Comparison of ENCODE assay signal across 8 mouse cellular contexts in the genomic region with DNA sequence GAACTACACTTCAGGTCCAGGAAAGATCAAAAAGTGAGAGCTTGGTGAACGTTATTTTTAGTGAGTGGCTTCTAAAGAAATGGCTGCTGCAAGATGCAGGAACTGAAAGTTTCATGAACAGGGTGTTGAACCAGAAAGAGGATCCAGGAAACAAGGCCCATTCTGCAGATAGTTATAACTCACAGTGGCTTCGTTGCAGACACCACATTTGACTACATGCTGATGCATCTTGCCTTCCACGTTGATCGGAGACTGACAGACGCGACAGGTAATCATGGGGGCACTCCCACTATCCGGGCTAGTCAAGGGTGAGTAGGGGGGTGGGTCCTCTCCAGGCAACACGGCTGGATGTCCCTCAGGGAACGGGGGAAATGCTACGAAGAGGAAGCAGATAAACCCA. TPM values are rescaled to one million over a fixed set of nuclear protein-coding genes. Genes with fewer than 3 reads are reported as not detected.
A peak's percentile ranks its signal among the peaks of the same experiment; 100 is the strongest.
DNase-seq lines count a peak whose midpoint lies in the region; ATAC-seq and TF ChIP-seq lines count a peak whose summit lies in the region.

No protein-coding gene starts in this region.

- DNase-seq in heart, postnatal 4 days = no peak
- peak; percentile 21 for DNase-seq in hindbrain, embryonic 11.5 days (ENCODE audit: low spot score)
- no peak for DNase-seq in frontal cortex, postnatal 10 days (ENCODE audit: low spot score in 2 of 2)
- no peak for DNase-seq in left cerebral cortex, adult 11 months (ENCODE audit: low spot score)
- DNase-seq in adrenal gland, postnatal 4 days (ENCODE audit: low spot score in 2 of 2) = no peak

- H3K27me3 ChIP-seq in heart, embryonic 12.5 days (replicated peaks) = no peaks in the 10 kb centered on the region
- H3K27me3 ChIP-seq in hindbrain, embryonic 11.5 days (ENCODE audit: control insufficient read depth, insufficient read depth, low read length) = no peaks in the 10 kb centered on the region

- H3K9ac ChIP-seq in heart, embryonic 12.5 days = peak overlapping the region; percentile 97
- H3K9ac ChIP-seq in hindbrain, embryonic 11.5 days (ENCODE audit: low read depth, low read length) = peak overlapping the region; percentile 97

- H3K4me1 ChIP-seq in heart, embryonic 12.5 days (replicated peaks) = peaks cover 22% of the 10 kb centered on the region
- H3K4me1 ChIP-seq in bone marrow, adult 2 months (ENCODE audit: control insufficient read depth, insufficient read depth, low read length) = peaks cover 1% of the 10 kb centered on the region
- H3K4me1 ChIP-seq in hindbrain, embryonic 11.5 days (replicated peaks; ENCODE audit: control insufficient read depth, insufficient read depth, low read length) = no peaks in the 10 kb centered on the region; the same call in 1 of the 2 replicates

- peak overlapping the region; percentile 79 for H3K27ac ChIP-seq in heart, embryonic 12.5 days (ENCODE audit: poor library complexity, severe bottlenecking)
- H3K27ac ChIP-seq in bone marrow, adult 2 months (ENCODE audit: control insufficient read depth, insufficient read depth, low read depth, low read length, poor library complexity) = peak overlapping the region; percentile 95
- H3K27ac ChIP-seq in hindbrain, embryonic 11.5 days (ENCODE audit: low read depth, low read length) = no peak overlapping the region
- peak overlapping the region; percentile 90 for H3K27ac ChIP-seq in macrophage

- peaks cover 37% of the 10 kb centered on the region for H3K36me3 ChIP-seq in heart, embryonic 12.5 days
- H3K36me3 ChIP-seq in hindbrain, embryonic 11.5 days (ENCODE audit: control insufficient read depth, insufficient read depth, low read length) = peaks cover 6% of the 10 kb centered on the region; the same call in 1 of the 2 replicates
- H3K36me3 ChIP-seq in macrophage (ENCODE audit: inconsistent target) = peaks cover 33% of the 10 kb centered on the region

- no peaks in the 10 kb centered on the region for H3K9me3 ChIP-seq in heart, embryonic 12.5 days (replicated peaks)
- H3K9me3 ChIP-seq in hindbrain, embryonic 11.5 days (ENCODE audit: control insufficient read depth, low read length) = no peaks in the 10 kb centered on the region

- no peak for TF ChIP-seq CTCF in bone marrow, adult 2 months (IDR thresholded peaks at IDR 0.05; ENCODE audit: control insufficient read depth, insufficient read depth, low read length)

- H3K4me3 ChIP-seq in heart, embryonic 12.5 days = peak overlapping the region; percentile 88
- H3K4me3 ChIP-seq in bone marrow, adult 2 months (replicated peaks; ENCODE audit: control insufficient read depth, low read depth, low read length) = peak overlapping the region; percentile 76
- H3K4me3 ChIP-seq in hindbrain, embryonic 11.5 days (ENCODE audit: low read depth, low read length) = peak overlapping the region; percentile 97
- peak overlapping the region; percentile 88 for H3K4me3 ChIP-seq in macrophage (ENCODE audit: inconsistent target)

- ATAC-seq in heart, embryonic 12.5 days (ENCODE audit: insufficient number of reproducible peaks, low FRiP score) = no peak
- ATAC-seq in hindbrain, embryonic 11.5 days (ENCODE audit: low FRiP score) = no peak

- peaks cover 55% of the 10 kb centered on the region for H3K79me2 ChIP-seq in macrophage (ENCODE audit: inconsistent target)

- TF ChIP-seq POLR2A in bone marrow, adult 2 months (IDR thresholded peaks at IDR 0.05; ENCODE audit: borderline replicate concordance, control insufficient read depth, low read depth, low read length) = no peak

- WGBS in heart, embryonic 12.5 days = 13% methylated on average over 10 of the region's 10 CpGs
- 6% methylated on average over 10 of the region's 10 CpGs for WGBS in bone marrow, adult 2 months
- WGBS in hindbrain, embryonic 11.5 days = 20% methylated on average over 10 of the region's 10 CpGs
- 4% methylated on average over 10 of the region's 10 CpGs for WGBS in macrophage (ENCODE audit: missing documents)

- peak overlapping the region; percentile 96 for H3K4me2 ChIP-seq in heart, embryonic 12.5 days
- peak overlapping the region; percentile 84 for H3K4me2 ChIP-seq in hindbrain, embryonic 11.5 days (replicated peaks; ENCODE audit: low read depth, low read length)

RNA-seq across cellular contexts. Expression of gene Pip4p1, which starts 0.7 kb away (rescaled TPM):
- 33.6 and 37.3 TPM in 2 replicates for polyA plus RNA-seq in heart, embryonic 12.5 days (2016; fragmentation: Nextera tagmentation; extraction: Ambion mirVana)
- 10 to 100 TPM; 25.7 to 27.2 TPM for total RNA-seq in heart, postnatal 4 days (2021)
- polyA plus RNA-seq in bone marrow, adult 2 months (2011; ENCODE audit: insufficient read depth, insufficient read length, low replicate concordance, missing spikeins) = 33.3 and 67.6 TPM in 2 replicates
- 53.8 and 55.6 TPM in 2 replicates for polyA plus RNA-seq in hindbrain, embryonic 11.5 days (2014; fragmentation: Nextera tagmentation; extraction: Ambion mirVana)
- 100 to 1,000 TPM in 24 of 26 experiments, 10 to 100 TPM in 2; 81.0 to 269 (median 166) TPM for total RNA-seq in macrophage (2018; cell fraction: chromatin; rRNA removed)
- 100 to 1,000 TPM in 17 of 26 experiments, 10 to 100 TPM in 9; 54.4 to 124 (median 104) TPM for total RNA-seq in macrophage (2018; cell fraction: cytosol; rRNA removed)
- 100 to 1,000 TPM; 107 to 285 (median 147) TPM for total RNA-seq in macrophage (2018; cell fraction: nucleus; rRNA removed)
- 52.7 to 128 TPM (median 76.1 TPM) in 3 replicates for polyA plus RNA-seq in macrophage (2018)
- total RNA-seq in adrenal gland, postnatal 4 days (2021) = 10 to 100 TPM; 49.5 to 57.8 TPM

RNA-seq across cellular contexts. Expression of gene Pnp, which starts 0.9 kb away (rescaled TPM):
- polyA plus RNA-seq in heart, embryonic 12.5 days (2016; fragmentation: Nextera tagmentation; extraction: Ambion mirVana) = 39.0 and 43.8 TPM in 2 replicates
- total RNA-seq in heart, postnatal 4 days (2021) = 10 to 100 TPM; 11.1 to 13.9 TPM
- polyA plus RNA-seq in bone marrow, adult 2 months (2011; ENCODE audit: insufficient read depth, insufficient read length, low replicate concordance, missing spikeins) = 112 and 145 TPM in 2 replicates
- polyA plus RNA-seq in hindbrain, embryonic 11.5 days (2014; fragmentation: Nextera tagmentation; extraction: Ambion mirVana) = 62.1 and 63.9 TPM in 2 replicates
- 100 to 1,000 TPM in 20 of 26 experiments, 10 to 100 TPM in 6; 59.3 to 486 (median 206) TPM for total RNA-seq in macrophage (2018; cell fraction: chromatin; rRNA removed)
- 1,000 to 10,000 TPM in 1 of 26 experiments, 100 to 1,000 TPM in 25; 145 to 1,031 (median 495) TPM for total RNA-seq in macrophage (2018; cell fraction: cytosol; rRNA removed)
- total RNA-seq in macrophage (2018; cell fraction: nucleus; rRNA removed) = 100 to 1,000 TPM; 115 to 714 (median 460) TPM
- 39.2 to 329 TPM (median 249 TPM) in 3 replicates for polyA plus RNA-seq in macrophage (2018)
- 10 to 100 TPM; 36.8 to 39.4 TPM for total RNA-seq in adrenal gland, postnatal 4 days (2021)

RNA-seq across cellular contexts. Expression of gene Apex1, which starts 5.2 kb away (rescaled TPM):
- 152 and 159 TPM in 2 replicates for polyA plus RNA-seq in heart, embryonic 12.5 days (2016; fragmentation: Nextera tagmentation; extraction: Ambion mirVana)
- 10 to 100 TPM; 49.5 to 52.9 TPM for total RNA-seq in heart, postnatal 4 days (2021)
- 18.1 and 41.6 TPM in 2 replicates for polyA plus RNA-seq in bone marrow, adult 2 months (2011; ENCODE audit: insufficient read depth, insufficient read length, low replicate concordance, missing spikeins)
- 344 and 364 TPM in 2 replicates for polyA plus RNA-seq in hindbrain, embryonic 11.5 days (2014; fragmentation: Nextera tagmentation; extraction: Ambion mirVana)
- total RNA-seq in macrophage (2018; cell fraction: chromatin; rRNA removed) = 10 to 100 TPM in 1 of 26 experiments, 1 to 10 TPM in 25; 1.3 to 13.7 (median 4.0) TPM
- 10 to 100 TPM; 14.0 to 29.3 (median 21.1) TPM for total RNA-seq in macrophage (2018; cell fraction: cytosol; rRNA removed)
- 10 to 100 TPM in 5 of 26 experiments, 1 to 10 TPM in 21; 3.2 to 20.0 (median 6.8) TPM for total RNA-seq in macrophage (2018; cell fraction: nucleus; rRNA removed)
- 33.4 to 83.1 TPM (median 37.9 TPM) in 3 replicates for polyA plus RNA-seq in macrophage (2018)
- total RNA-seq in adrenal gland, postnatal 4 days (2021) = 100 to 1,000 TPM; 100 to 106 TPM

RNA-seq across cellular contexts. Expression of gene Osgep, which starts 5.3 kb away (rescaled TPM):
- polyA plus RNA-seq in heart, embryonic 12.5 days (2016; fragmentation: Nextera tagmentation; extraction: Ambion mirVana) = 108 and 111 TPM in 2 replicates
- total RNA-seq in heart, postnatal 4 days (2021) = 10 to 100 TPM; 64.2 to 65.8 TPM
- 43.6 and 67.6 TPM in 2 replicates for polyA plus RNA-seq in bone marrow, adult 2 months (2011; ENCODE audit: insufficient read depth, insufficient read length, low replicate concordance, missing spikeins)
- polyA plus RNA-seq in hindbrain, embryonic 11.5 days (2014; fragmentation: Nextera tagmentation; extraction: Ambion mirVana) = 146 and 160 TPM in 2 replicates
- 10 to 100 TPM in 24 of 26 experiments, 1 to 10 TPM in 2; 7.4 to 46.8 (median 26.2) TPM for total RNA-seq in macrophage (2018; cell fraction: chromatin; rRNA removed)
- 10 to 100 TPM; 30.9 to 54.7 (median 37.9) TPM for total RNA-seq in macrophage (2018; cell fraction: cytosol; rRNA removed)
- 10 to 100 TPM in 24 of 26 experiments, 1 to 10 TPM in 2; 9.4 to 31.7 (median 18.9) TPM for total RNA-seq in macrophage (2018; cell fraction: nucleus; rRNA removed)
- 56.9 to 68.6 TPM (median 67.4 TPM) in 3 replicates for polyA plus RNA-seq in macrophage (2018)
- total RNA-seq in adrenal gland, postnatal 4 days (2021) = 10 to 100 TPM; 62.9 to 66.0 TPM

RNA-seq across cellular contexts. Expression of gene Gm49342, which starts 14.4 kb away (rescaled TPM):
- polyA plus RNA-seq in heart, embryonic 12.5 days (2016; fragmentation: Nextera tagmentation; extraction: Ambion mirVana) = not detected in 2 replicates
- total RNA-seq in heart, postnatal 4 days (2021) = 10 to 100 TPM; 11.1 to 15.0 TPM
- 21.3 TPM in 1 of 2 replicates, not detected in the other for polyA plus RNA-seq in bone marrow, adult 2 months (2011; ENCODE audit: insufficient read depth, insufficient read length, low replicate concordance, missing spikeins)
- polyA plus RNA-seq in hindbrain, embryonic 11.5 days (2014; fragmentation: Nextera tagmentation; extraction: Ambion mirVana) = not detected in 2 replicates
- 100 to 1,000 TPM in 4 of 26 experiments, 10 to 100 TPM in 21, 1 to 10 TPM in 1; 9.3 to 149 (median 66.7) TPM for total RNA-seq in macrophage (2018; cell fraction: chromatin; rRNA removed)
- total RNA-seq in macrophage (2018; cell fraction: cytosol; rRNA removed) = 100 to 1,000 TPM; 115 to 754 (median 414) TPM
- 100 to 1,000 TPM in 8 of 26 experiments, 10 to 100 TPM in 13, 1 to 10 TPM in 1, not detected in 4; 5.0 to 237 (median 44.2) TPM for total RNA-seq in macrophage (2018; cell fraction: nucleus; rRNA removed)
- 224 to 377 TPM (median 317 TPM) in 3 replicates for polyA plus RNA-seq in macrophage (2018)
- total RNA-seq in adrenal gland, postnatal 4 days (2021) = 10 to 100 TPM; 28.1 to 33.3 TPM
